Mouse (Mus musculus): ENCODE results near the gene Atxn7l3. TPM values are rescaled to one million over a fixed set of nuclear protein-coding genes. Genes with fewer than 3 reads are reported as not detected.

Atxn7l3 gene
- 5.4 and 6.3 TPM in 2 replicates for polyA plus RNA-seq (2015; fragmentation: Nextera tagmentation; extraction: Ambion mirVana)

DNA sequence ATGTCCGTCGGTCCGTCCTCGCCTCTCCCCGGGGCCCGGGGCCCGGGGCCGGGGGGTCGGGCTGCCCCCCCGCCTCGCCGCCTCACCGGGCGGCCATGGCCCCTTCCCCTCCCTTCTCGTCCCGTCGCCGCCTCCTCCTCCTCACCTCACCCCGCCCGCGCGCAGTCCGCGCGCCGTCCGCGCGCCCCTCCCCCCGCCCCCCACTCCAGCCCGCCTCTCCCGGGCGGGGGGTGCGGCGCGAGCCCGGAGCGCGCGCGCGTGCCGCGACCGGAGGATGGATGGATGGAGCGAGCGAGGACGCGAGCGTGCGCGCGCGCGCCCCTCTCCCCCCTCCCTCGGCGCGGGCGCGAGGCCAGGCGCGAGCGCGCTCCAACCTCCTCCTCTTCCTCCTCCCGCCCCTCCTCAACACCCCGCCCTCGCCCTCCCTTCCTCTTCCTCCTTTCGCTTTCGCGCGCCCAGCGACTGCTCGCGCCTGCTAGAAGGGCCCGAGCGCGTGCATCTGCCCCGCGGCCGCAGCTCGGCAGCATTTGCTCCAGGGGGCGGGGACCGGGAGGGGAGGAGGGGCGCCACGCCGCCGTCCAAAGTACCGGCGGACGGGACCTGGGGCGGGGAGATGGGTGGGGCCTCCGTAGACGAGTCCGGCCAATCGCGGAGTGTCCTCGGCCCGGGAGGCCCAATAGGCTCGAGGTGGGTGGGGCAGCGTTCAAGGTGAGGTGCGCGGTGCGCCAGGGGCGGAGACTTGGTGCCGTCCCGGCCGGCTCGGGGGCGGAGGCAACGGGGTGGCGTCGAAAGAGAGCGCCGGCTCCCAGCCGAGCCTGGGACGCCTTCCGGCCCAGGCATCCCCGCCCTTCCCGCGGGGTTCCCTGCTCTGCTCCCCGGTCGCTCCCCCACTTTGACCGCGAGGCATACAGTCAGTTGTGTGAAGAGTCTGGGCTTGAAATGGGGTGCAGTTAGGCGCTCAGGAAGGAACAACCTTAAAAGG is at the start of gene Atxn7l3:
Gene Atxn7l3 (minus strand): TSS at position 141 of the 982 bp plus-strand sequence.

DNA sequence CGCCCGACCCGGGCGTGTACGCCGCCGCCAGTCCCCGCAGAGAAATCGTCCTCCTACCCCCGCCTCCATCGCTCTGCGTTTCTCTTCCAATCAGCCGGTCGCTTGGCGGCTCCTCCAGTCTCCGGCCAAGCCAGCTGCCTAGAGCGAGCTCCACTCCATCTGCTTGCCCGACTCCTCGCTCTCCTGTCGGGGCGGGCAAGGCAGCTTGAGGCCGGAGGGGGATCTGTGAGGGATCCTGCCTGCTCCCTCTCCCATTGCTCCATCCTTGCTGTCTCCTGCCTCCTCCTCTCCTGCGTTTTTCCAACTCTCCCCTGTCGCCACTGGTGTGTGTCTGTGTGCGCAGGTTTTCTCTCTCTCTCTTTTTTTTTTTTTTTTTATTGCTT is 23.0 kb upstream of the Atxn7l3 start, which contains the start of gene Ubtf:
Gene Ubtf (minus strand): TSS at position 333 of the 383 bp plus-strand sequence.

DNA sequence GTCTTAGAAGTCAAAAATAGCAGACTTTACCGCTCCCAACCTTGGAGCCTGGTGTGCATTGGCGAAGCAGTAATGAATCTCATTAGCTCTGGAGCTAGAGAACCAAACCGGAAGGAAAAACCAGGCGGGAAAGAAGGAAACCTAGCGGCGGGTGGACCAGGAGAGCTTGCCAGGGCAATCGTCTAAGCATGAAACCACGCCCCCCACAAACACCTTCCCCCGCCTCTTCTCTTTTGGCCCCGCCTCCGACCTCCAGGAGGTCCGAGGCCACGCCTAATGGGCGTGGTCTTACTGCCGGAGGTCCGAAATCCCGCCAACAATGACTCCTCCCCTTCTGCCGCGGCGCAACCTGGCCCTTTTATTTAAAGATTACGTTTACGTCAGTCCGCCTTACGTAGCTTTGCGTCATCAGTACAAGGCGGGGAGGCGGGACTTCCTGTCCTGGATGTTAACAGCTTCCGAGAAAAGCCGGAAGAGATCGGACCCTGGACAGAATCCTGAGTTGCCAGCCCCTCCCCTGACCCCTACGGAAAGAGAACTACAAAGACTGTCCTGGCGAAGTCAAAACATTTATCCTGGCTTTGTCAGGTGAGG is 11.8 kb downstream of the Atxn7l3 start, which contains the start of gene Tmub2:
Gene Tmub2 (plus strand): TSS at position 431 of the 594 bp plus-strand sequence.

DNA sequence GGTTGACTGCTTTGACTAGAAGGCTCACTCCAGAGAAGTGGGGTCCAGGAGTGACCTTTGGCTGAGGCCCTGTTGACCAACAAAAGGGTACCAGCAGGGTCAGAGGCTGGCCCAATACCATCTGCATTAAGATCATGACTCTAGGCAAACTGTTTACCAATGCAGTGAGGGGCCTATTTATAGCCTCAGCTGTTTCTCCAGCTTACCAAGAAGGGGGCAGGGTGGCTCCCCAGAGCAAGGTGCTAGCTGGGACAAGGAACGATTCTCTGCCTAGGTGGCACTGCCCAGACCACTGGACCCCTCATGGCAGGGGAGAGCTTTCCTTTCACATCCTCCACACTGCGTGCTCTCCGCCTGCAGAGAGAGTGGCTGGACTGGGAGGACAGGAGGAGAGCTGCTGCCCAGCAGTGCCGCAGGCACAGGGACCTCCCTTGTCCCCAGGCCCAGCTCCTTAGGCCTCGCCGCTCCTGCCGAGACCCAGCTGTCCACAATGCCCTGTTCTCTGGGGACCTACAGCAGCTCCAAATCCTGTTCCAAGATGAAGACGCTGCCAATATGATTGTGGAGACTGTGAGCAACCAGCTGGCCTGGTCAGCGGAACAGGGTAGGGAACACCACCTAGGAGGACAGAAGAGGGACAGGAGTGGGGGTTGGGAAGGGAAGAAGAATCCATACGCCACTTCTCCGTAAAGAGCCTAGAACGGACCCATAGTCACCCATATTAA is 27.7 kb downstream of the Atxn7l3 start, which contains the start of gene Asb16:
Gene Asb16 (plus strand): TSS at position 224 of the 725 bp plus-strand sequence.

DNA sequence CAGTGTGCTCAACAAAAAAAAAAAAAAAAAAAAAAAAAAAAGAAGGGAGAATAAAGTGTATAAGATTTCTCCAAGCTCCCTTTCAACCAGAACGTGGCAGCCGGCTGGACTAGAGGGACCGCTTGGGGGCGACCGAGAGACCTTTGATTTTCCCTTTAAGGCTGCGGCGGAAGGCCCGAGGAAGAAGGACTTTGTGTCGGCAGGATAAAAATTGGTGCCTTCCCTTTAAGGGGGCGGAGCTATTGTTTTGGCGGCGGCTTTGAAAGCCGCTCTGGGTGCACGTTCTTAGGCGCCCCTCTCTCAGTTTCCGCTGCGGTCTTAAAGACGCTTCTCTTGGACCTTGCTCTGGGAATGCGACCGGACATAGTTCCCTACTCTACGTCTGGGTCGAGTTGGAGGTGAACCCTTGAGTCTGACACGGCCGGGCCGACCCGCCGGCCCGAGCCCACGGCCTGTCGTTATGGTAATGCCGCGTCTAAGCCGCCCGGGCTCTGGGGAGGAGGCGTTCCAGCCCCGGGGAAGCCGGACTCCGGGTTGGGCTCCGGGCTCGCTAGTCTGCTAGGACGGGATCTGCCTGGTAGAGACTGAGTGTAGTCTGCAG is 47.7 kb downstream of the Atxn7l3 start, which contains the start of gene BC030867:
Gene BC030867 (plus strand): TSS at position 253 of the 601 bp plus-strand sequence.

Other genes with a start within 250 kb of the Atxn7l3 start
- gene Mpp2, start 208.1 kb downstream of the Atxn7l3 start, polyA plus RNA-seq (2015; fragmentation: Nextera tagmentation; extraction: Ambion mirVana) = 0.85 and 0.99 TPM in 2 replicates
- gene Ppy, start 195.3 kb downstream of the Atxn7l3 start, polyA plus RNA-seq (2015; fragmentation: Nextera tagmentation; extraction: Ambion mirVana) = not detected in 2 replicates
- not detected in 2 replicates for gene Pyy, start 188.8 kb downstream of the Atxn7l3 start, polyA plus RNA-seq (2015; fragmentation: Nextera tagmentation; extraction: Ambion mirVana)
- not detected in 2 replicates for gene Nags, start 151.1 kb downstream of the Atxn7l3 start, polyA plus RNA-seq (2015; fragmentation: Nextera tagmentation; extraction: Ambion mirVana)
- 17.9 and 19.3 TPM in 2 replicates for gene Tmem101, start 140.2 kb downstream of the Atxn7l3 start, polyA plus RNA-seq (2015; fragmentation: Nextera tagmentation; extraction: Ambion mirVana)
- gene Lsm12, start 111.3 kb downstream of the Atxn7l3 start, polyA plus RNA-seq (2015; fragmentation: Nextera tagmentation; extraction: Ambion mirVana) = 91.9 and 96.3 TPM in 2 replicates
- gene G6pc3, start 107.0 kb downstream of the Atxn7l3 start, polyA plus RNA-seq (2015; fragmentation: Nextera tagmentation; extraction: Ambion mirVana) = 13.2 and 16.3 TPM in 2 replicates
- 51.9 and 58.9 TPM in 2 replicates for gene Hdac5, start 66.5 kb downstream of the Atxn7l3 start, polyA plus RNA-seq (2015; fragmentation: Nextera tagmentation; extraction: Ambion mirVana)
- 1.8 and 2.6 TPM in 2 replicates for gene BC030867, start 47.7 kb downstream of the Atxn7l3 start, polyA plus RNA-seq (2015; fragmentation: Nextera tagmentation; extraction: Ambion mirVana)
- gene Asb16, start 27.9 kb downstream of the Atxn7l3 start, polyA plus RNA-seq (2015; fragmentation: Nextera tagmentation; extraction: Ambion mirVana) = 1.6 and 2.5 TPM in 2 replicates
- 26.3 and 27.0 TPM in 2 replicates for gene Tmub2, start 11.7 kb downstream of the Atxn7l3 start, polyA plus RNA-seq (2015; fragmentation: Nextera tagmentation; extraction: Ambion mirVana)
- 40.6 and 45.3 TPM in 2 replicates for gene Ubtf, start 23.1 kb upstream of the Atxn7l3 start, polyA plus RNA-seq (2015; fragmentation: Nextera tagmentation; extraction: Ambion mirVana)
- 1.1 TPM in 2 replicates for gene Slc4a1, start 69.6 kb upstream of the Atxn7l3 start, polyA plus RNA-seq (2015; fragmentation: Nextera tagmentation; extraction: Ambion mirVana)
- 1.3 TPM in 2 replicates for gene Rundc3a, start 96.8 kb upstream of the Atxn7l3 start, polyA plus RNA-seq (2015; fragmentation: Nextera tagmentation; extraction: Ambion mirVana)
- gene Slc25a39, start 111.3 kb upstream of the Atxn7l3 start, polyA plus RNA-seq (2015; fragmentation: Nextera tagmentation; extraction: Ambion mirVana) = 102 and 117 TPM in 2 replicates
- 149 and 170 TPM in 2 replicates for gene Grn, start 133.7 kb upstream of the Atxn7l3 start, polyA plus RNA-seq (2015; fragmentation: Nextera tagmentation; extraction: Ambion mirVana)
- 4.9 and 7.7 TPM in 2 replicates for gene Fam171a2, start 151.1 kb upstream of the Atxn7l3 start, polyA plus RNA-seq (2015; fragmentation: Nextera tagmentation; extraction: Ambion mirVana)
- gene Itga2b, start 173.5 kb upstream of the Atxn7l3 start, polyA plus RNA-seq (2015; fragmentation: Nextera tagmentation; extraction: Ambion mirVana) = 7.5 and 8.0 TPM in 2 replicates

Data from skeletal muscle tissue, postnatal 0 days (tissue).